Mouse (Mus musculus): ENCODE results near the gene Pnmt. TPM values are rescaled to one million over a fixed set of nuclear protein-coding genes. Genes with fewer than 3 reads are reported as not detected.
A peak's percentile ranks its signal among the peaks of the same experiment; 100 is the strongest.

Pnmt gene
- polyA plus RNA-seq, 1 experiment: not detected

DNA sequence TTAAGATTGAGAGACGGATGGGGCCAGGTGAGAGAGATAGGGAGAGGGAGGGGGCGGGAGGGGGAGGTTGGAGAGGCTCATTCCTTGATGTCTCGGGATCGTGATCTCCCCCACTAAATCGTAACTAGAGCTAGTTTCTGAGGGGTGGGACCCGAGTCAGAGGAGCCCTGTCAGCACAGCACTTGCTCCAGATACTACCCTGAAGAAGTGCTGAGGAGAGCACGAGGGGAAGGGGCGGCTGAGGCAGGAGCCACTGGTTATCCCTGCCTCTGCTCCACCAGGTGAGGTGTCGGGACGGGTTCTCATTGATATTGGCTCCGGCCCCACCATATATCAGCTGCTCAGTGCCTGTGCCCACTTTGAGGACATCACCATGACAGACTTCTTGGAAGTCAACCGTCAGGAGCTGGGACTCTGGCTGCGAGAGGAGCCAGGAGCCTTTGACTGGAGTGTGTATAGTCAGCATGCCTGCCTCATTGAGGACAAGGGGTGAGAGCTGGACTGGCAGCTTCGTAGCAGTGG is 867 bp downstream of the Pnmt start:
- Histone ChIP-seq H3K36me3 (ENCODE audit: control insufficient read depth) (no peaks in the 10 kb centered on the region), H3K4me3 (replicated peaks) (no peak overlapping the region), H3K4me1 (ENCODE audit: control insufficient read depth) (peaks cover 16% of the 10 kb centered on the region), H3K9me3 (ENCODE audit: control insufficient read depth, low read length) (no peaks in the 10 kb centered on the region), H3K27me3 (ENCODE audit: control insufficient read depth) (peaks cover 54% of the 10 kb centered on the region)
- TF ChIP-seq TAL1 (IDR thresholded peaks at IDR 0.05; ENCODE audit: low read length) (no peak), GATA1 (IDR thresholded peaks at IDR 0.05; ENCODE audit: low read length) (no peak)

DNA sequence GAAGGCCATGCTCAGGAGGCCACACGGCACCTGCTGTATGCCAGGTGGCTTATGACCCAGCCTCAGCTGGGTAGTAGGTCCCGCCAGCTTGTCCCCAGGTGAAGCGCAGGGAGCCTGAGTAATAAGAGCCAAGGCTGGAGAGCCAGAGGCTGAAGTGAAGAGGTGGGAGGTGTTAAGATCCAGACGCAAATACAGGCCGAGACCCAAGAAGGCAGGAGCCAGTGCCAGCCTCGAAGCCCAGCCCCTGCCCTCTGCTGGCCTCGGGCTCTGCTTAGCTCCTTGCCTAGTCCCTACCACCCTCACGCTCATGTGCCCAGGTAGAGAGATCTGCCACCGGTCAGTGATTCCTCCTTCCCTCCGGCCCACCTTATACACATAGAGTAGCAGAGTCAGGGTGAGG is 2.0 kb downstream of the Pnmt start:
- TF ChIP-seq TAL1 (IDR thresholded peaks at IDR 0.05; ENCODE audit: low read length) (no peak), GATA1 (IDR thresholded peaks at IDR 0.05; ENCODE audit: low read length) (no peak)
- peaks cover 52% of the 10 kb centered on the region for H3K27me3 ChIP-seq (ENCODE audit: control insufficient read depth)
- H3K4me3 ChIP-seq (replicated peaks): no peak overlapping the region
- H3K9me3 ChIP-seq (ENCODE audit: control insufficient read depth, low read length): no peaks in the 10 kb centered on the region
- H3K36me3 ChIP-seq (ENCODE audit: control insufficient read depth): no peaks in the 10 kb centered on the region
- peaks cover 27% of the 10 kb centered on the region for H3K4me1 ChIP-seq (ENCODE audit: control insufficient read depth)

DNA sequence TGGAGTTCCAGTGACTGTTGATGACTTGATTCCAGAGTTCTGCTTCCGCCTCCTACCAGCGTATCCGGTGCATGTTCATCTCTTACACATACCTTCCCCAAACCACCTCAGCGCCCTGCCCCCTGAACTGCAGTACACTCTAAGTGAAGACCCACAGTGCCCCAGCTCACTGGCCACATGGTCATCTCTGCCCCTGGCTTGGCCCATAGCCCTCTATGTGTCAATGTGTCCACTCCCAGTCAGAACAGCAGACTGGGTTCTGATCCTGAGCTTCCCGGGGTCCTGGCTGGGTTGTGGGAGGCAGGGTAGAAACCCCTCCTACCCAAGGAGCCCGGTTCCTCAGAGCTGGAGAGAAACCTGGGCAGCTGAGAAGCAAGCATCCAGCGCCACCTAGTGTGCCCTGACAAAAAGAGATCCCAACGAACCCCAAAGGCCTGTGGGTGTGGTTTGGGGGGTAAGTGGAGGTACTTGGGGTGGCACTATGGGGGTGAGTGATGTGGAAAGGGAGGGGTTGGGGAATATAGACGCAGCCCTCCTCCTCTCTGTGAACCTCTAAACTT is 3.1 kb downstream of the Pnmt start:
- peaks cover 42% of the 10 kb centered on the region for H3K27me3 ChIP-seq (ENCODE audit: control insufficient read depth)
- H3K36me3 ChIP-seq (ENCODE audit: control insufficient read depth): no peaks in the 10 kb centered on the region; the same call in 1 of the 2 replicates
- TF ChIP-seq TAL1 (IDR thresholded peaks at IDR 0.05; ENCODE audit: low read length) (no peak), GATA1 (IDR thresholded peaks at IDR 0.05; ENCODE audit: low read length) (no peak)
- H3K4me1 ChIP-seq (ENCODE audit: control insufficient read depth): peaks cover 38% of the 10 kb centered on the region
- no peaks in the 10 kb centered on the region for H3K9me3 ChIP-seq (ENCODE audit: control insufficient read depth, low read length)
- H3K4me3 ChIP-seq (replicated peaks): no peak overlapping the region

DNA sequence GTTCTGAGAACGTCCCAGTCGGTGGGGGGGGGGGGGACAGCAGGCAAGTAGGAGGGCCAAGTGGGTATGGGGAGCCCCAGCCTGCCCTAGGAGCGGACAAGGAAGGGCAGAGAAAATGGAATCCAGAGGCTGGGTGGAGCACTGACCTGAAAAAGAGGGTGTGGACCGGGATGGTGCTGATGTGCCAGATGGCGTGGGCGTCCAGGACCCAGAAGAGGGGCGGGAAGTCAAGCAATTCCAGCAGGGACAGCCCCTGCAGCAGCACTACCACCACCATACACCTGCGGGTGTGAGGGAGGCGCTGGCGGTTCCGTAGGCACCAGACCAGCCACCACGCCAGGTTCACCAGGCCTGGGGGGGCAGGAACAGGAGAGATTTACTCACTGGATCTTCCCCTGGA is 3.9 kb downstream of the Pnmt start:
- TF ChIP-seq TAL1 (IDR thresholded peaks at IDR 0.05; ENCODE audit: low read length): no peak
- Histone ChIP-seq H3K4me1 (ENCODE audit: control insufficient read depth) (peaks cover 46% of the 10 kb centered on the region), H3K27me3 (ENCODE audit: control insufficient read depth) (peaks cover 34% of the 10 kb centered on the region), H3K9me3 (ENCODE audit: control insufficient read depth, low read length) (no peaks in the 10 kb centered on the region), H3K36me3 (ENCODE audit: control insufficient read depth) (no peaks in the 10 kb centered on the region; the same call in 1 of the 2 replicates), H3K4me3 (replicated peaks) (no peak overlapping the region)

DNA sequence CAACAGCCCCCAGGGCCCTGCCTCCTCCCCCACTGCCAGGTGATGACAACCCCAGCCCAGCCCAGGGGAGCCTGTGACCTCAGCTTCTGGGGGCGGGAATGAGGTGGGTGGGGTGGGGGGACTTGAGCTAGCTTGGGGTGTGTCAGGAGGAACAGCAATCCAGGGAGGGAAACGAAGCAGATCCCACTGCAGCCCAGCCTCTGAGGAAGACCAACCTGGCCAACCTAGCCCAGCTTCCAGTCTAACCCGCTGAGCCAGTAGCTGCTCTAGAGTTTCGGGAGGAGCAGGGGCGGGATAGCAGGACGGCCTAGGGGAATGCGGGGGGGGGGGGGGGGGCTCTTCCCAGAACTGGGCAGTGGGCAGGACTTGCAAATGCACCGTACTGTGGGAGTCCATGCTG is 5.8 kb downstream of the Pnmt start:
- no peak overlapping the region for H3K4me3 ChIP-seq (replicated peaks)
- H3K4me1 ChIP-seq (ENCODE audit: control insufficient read depth): peaks cover 56% of the 10 kb centered on the region
- no peaks in the 10 kb centered on the region for H3K9me3 ChIP-seq (ENCODE audit: control insufficient read depth, low read length)
- peaks cover 15% of the 10 kb centered on the region for H3K27me3 ChIP-seq (ENCODE audit: control insufficient read depth)
- H3K36me3 ChIP-seq (ENCODE audit: control insufficient read depth): peaks cover 2% of the 10 kb centered on the region
- no peak for TF ChIP-seq TAL1 (IDR thresholded peaks at IDR 0.05; ENCODE audit: low read length)
- TF ChIP-seq GATA1 (IDR thresholded peaks at IDR 0.05; ENCODE audit: low read length): no peak

DNA sequence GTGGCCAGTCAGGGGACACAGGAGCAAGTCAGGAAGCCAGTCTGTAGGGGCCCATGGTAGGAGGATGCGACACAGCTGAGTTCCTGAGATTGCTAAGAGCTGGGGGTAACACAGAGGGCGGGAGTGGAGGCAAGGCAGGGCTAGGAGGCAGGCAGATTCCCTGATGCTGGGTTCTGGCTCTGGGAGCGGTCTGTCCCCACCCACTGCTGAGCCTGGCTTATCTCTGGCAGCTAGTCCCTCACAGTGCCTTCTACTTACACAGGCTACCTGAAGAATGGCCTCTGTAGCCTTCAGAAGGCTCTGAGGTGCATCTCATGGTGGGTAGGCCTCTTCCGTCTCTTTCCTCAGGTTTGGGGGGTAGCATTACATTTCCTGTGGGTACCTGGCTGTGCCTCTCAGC is 6.4 kb downstream of the Pnmt start:
- TF ChIP-seq TAL1 (IDR thresholded peaks at IDR 0.05; ENCODE audit: low read length): no peak
- TF ChIP-seq GATA1 (IDR thresholded peaks at IDR 0.05; ENCODE audit: low read length): peak; percentile 68
- Histone ChIP-seq H3K27me3 (ENCODE audit: control insufficient read depth) (peaks cover 9% of the 10 kb centered on the region), H3K36me3 (ENCODE audit: control insufficient read depth) (peaks cover 4% of the 10 kb centered on the region), H3K9me3 (ENCODE audit: control insufficient read depth, low read length) (no peaks in the 10 kb centered on the region), H3K4me1 (ENCODE audit: control insufficient read depth) (peaks cover 56% of the 10 kb centered on the region), H3K4me3 (replicated peaks) (peak overlapping the region; percentile 43)

DNA sequence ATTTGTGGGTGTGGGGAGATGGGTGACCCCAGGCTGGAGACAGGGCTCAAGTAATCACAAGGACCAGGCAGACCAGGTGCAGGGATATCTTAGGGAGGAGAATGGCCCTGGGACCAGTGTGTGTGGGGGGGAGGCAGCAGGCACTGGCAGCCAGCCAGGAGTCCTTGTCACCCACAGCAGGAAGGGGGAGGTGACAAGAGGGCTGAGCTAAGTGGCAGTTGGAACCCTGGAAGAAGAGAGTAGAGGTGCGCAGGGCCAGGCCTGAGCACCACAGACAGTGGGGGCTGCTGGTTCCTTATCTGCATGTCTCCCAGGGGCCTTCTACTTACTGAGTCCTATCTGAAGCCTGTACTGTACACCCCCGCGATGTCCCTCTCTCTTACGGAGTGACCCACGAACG is 7.1 kb downstream of the Pnmt start:
- Histone ChIP-seq H3K4me3 (replicated peaks) (peak overlapping the region; percentile 43), H3K36me3 (ENCODE audit: control insufficient read depth) (peaks cover 7% of the 10 kb centered on the region), H3K9me3 (ENCODE audit: control insufficient read depth, low read length) (no peaks in the 10 kb centered on the region), H3K27me3 (ENCODE audit: control insufficient read depth) (peaks cover 2% of the 10 kb centered on the region), H3K4me1 (ENCODE audit: control insufficient read depth) (peaks cover 56% of the 10 kb centered on the region)
- no peak for TF ChIP-seq TAL1 (IDR thresholded peaks at IDR 0.05; ENCODE audit: low read length)
- TF ChIP-seq GATA1 (IDR thresholded peaks at IDR 0.05; ENCODE audit: low read length): no peak

DNA sequence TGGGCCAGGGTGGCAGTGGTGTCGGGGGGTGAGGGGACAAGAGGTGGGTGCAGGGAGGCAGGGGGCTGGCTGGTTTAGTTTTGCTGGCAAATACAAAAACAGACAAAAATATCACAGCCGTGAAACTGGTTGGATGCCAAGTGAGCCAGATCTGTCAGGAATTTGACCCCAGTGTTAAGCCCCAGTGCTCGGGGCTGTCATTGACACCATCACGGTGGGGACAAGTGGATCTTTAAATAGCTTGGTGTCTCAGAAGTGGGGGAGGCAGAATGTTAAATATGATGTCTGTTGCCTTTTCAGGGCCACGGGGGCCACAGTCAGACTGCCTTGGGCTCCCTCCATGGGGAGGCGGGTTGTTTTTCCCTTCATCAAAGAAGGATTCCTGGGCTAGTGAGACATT is 8.1 kb downstream of the Pnmt start:
- Histone ChIP-seq H3K9me3 (ENCODE audit: control insufficient read depth, low read length) (no peaks in the 10 kb centered on the region), H3K4me1 (ENCODE audit: control insufficient read depth) (peaks cover 59% of the 10 kb centered on the region), H3K27me3 (ENCODE audit: control insufficient read depth) (no peaks in the 10 kb centered on the region), H3K4me3 (replicated peaks) (no peak overlapping the region), H3K36me3 (ENCODE audit: control insufficient read depth) (peaks cover 7% of the 10 kb centered on the region)
- TF ChIP-seq TAL1 (IDR thresholded peaks at IDR 0.05; ENCODE audit: low read length): no peak
- no peak for TF ChIP-seq GATA1 (IDR thresholded peaks at IDR 0.05; ENCODE audit: low read length)

DNA sequence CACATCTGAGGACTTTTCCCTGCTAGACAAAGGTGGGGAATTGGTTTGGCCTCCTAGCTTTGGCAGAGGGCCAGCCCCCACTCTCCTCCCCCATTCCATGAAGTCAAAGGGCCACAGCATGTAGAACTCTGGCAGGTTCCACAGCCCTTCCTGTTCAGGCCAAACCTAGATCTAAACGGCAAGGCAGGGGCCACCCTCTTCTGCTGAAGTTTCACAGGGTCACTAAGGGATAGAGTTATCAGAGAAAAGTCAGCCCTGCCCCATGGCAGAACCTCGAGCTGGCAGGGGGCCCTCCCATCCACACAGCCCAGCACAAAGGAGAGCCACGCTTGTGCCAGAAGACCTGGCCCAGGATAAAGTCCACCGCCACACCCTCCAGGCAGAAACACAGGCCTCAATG is 8.8 kb downstream of the Pnmt start:
- no peak overlapping the region for H3K4me3 ChIP-seq (replicated peaks)
- H3K9me3 ChIP-seq (ENCODE audit: control insufficient read depth, low read length): no peaks in the 10 kb centered on the region
- peaks cover 7% of the 10 kb centered on the region for H3K36me3 ChIP-seq (ENCODE audit: control insufficient read depth)
- peaks cover 66% of the 10 kb centered on the region for H3K4me1 ChIP-seq (ENCODE audit: control insufficient read depth)
- H3K27me3 ChIP-seq (ENCODE audit: control insufficient read depth): no peaks in the 10 kb centered on the region
- TF ChIP-seq GATA1 (IDR thresholded peaks at IDR 0.05; ENCODE audit: low read length): no peak
- TF ChIP-seq TAL1 (IDR thresholded peaks at IDR 0.05; ENCODE audit: low read length): no peak

DNA sequence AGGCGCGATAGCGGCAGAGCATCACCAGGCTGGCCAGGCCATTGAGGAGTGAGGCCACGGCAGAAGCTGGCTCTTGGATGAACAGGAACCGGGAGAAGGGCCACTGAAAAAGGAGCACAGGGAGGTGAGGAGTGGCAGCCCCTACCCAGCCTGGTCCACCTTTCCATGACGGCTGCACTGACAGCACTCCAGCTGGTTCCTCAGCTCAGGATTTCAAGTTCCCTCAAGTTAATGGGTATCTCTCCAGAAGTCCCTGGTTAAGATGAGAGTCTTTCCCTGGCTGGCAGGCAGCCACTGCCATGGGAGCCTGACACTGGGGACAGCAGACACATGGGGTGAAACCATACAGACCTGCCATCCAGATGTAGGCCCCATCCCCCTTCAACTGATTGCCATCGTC is 11.7 kb downstream of the Pnmt start:
- Histone ChIP-seq H3K4me3 (replicated peaks) (no peak overlapping the region), H3K27me3 (ENCODE audit: control insufficient read depth) (peaks cover 4% of the 10 kb centered on the region; the same call in 1 of the 2 replicates), H3K36me3 (ENCODE audit: control insufficient read depth) (peaks cover 7% of the 10 kb centered on the region), H3K9me3 (ENCODE audit: control insufficient read depth, low read length) (no peaks in the 10 kb centered on the region), H3K4me1 (ENCODE audit: control insufficient read depth) (peaks cover 56% of the 10 kb centered on the region)
- TF ChIP-seq TAL1 (IDR thresholded peaks at IDR 0.05; ENCODE audit: low read length) (no peak), GATA1 (IDR thresholded peaks at IDR 0.05; ENCODE audit: low read length) (no peak)
